Mouse (Mus musculus): ENCODE data around the gene Clmn.

DNA sequence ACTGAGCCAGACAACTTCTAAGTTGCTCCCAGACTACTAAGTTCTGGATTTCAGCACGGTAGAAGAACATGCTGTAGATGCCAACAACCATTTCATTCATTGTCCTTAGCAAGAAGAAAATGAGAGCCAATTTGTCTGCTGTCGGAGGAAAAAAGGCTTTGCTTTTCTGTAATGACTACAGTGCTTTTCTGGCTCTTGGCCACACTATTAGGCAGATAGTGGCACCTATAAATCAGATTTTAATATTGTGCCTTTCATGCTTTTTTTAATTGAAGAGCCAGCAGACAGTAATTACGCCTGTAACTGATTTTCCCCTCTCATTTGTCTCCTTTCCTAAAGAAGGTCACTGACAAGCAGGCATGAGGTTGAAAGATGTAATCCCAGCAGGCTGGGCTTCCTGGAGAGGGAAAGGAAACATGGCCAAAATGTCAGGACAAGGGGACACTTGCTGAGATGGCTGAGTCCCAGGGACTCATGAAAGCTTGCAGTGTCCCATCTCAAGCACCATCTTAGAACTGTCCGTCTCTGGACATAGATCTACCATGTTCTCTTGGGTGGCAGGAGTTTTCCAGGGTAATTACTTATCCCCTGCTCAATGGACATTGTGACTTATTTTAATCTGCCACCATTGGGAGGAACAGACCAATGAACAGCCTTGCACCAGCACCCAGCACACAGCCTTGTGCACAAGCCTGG, 58.0 kb downstream of the Clmn start:
- TF ChIP-seq CTCF (IDR thresholded peaks at IDR 0.05) (no peak), POLR2A (IDR thresholded peaks at IDR 0.05; ENCODE audit: insufficient read depth, low read depth, low read length) (no peak)

Measured in heart, adult 2 months (tissue).